Mouse (Mus musculus): Measurements from ENCODE around the gene Prg3. TPM values are rescaled to one million over a fixed set of nuclear protein-coding genes. Genes with fewer than 3 reads are reported as not detected.

Prg3 gene
- total and polyA plus RNA-seq, 3 experiments: not detected

- Histone ChIP-seq H3K79me2 (ENCODE audit: control insufficient read depth, insufficient read depth, low read length, poor library complexity) (peaks cover 11% of the 10 kb centered on the region), H3K9ac (ENCODE audit: control insufficient read depth, low read depth, low read length, poor library complexity, severe bottlenecking) (no peak overlapping the region), H3K36me3 (ENCODE audit: control insufficient read depth in 1 of 2, insufficient read depth in 2 of 2, low read length in 2 of 2) (peaks cover 0 to 14% of the 10 kb centered on the region in 2 experiments; a peak in 2 of 4 replicates), H3K27me3 (ENCODE audit: control insufficient read depth in 1 of 2, insufficient read depth in 2 of 2, low read length in 2 of 2) (peaks cover 0 to 1% of the 10 kb centered on the region in 2 experiments; a peak in 1 of 4 replicates), H3K4me3 (ENCODE audit: control insufficient read depth in 1 of 2, insufficient read depth in 1 of 2, low read depth in 2 of 2, low read length in 2 of 2) (no peak overlapping the region), H3K9me3 (replicated peaks; ENCODE audit: insufficient read depth, low read length) (no peaks in the 10 kb centered on the region), H3K27ac (ENCODE audit: control insufficient read depth, low read depth, low read length) (no peak overlapping the region), H3K4me1 (ENCODE audit: control insufficient read depth in 1 of 2, insufficient read depth in 2 of 2, low read length in 2 of 2) (peaks cover 0 to 12% of the 10 kb centered on the region in 2 experiments; a peak in 3 of 4 replicates)
- DNase-seq (ENCODE audit: low read depth, low spot score): no peak
- TF ChIP-seq BHLHE40 (IDR thresholded peaks at IDR 0.05; ENCODE audit: borderline replicate concordance, low read depth, low read length) (no peak), ZMIZ1 (IDR thresholded peaks at IDR 0.05; ENCODE audit: low read depth, low read length) (no peak), NELFE (IDR thresholded peaks at IDR 0.05; ENCODE audit: low read depth, low read length) (no peak), KAT2A (conservative IDR thresholded peaks at IDR 0.05; ENCODE audit: low read depth, low read length) (no peak), RCOR1 (IDR thresholded peaks at IDR 0.05; ENCODE audit: low read depth, low read length) (no peak), RAD21 (IDR thresholded peaks at IDR 0.05; ENCODE audit: low read depth, low read length) (no peak), SIN3A (IDR thresholded peaks at IDR 0.05; ENCODE audit: low read length) (no peak), TBP (IDR thresholded peaks at IDR 0.05; ENCODE audit: low read depth, low read length) (no peak), USF1 (IDR thresholded peaks at IDR 0.05; ENCODE audit: low read depth, low read length) (no peak), UBTF (IDR thresholded peaks at IDR 0.05; ENCODE audit: borderline replicate concordance, insufficient read depth, low read depth, low read length) (no peak), ZNF384 (IDR thresholded peaks at IDR 0.05; ENCODE audit: low read depth, low read length) (no peak), NRF1 (IDR thresholded peaks at IDR 0.05; ENCODE audit: insufficient read depth, low read depth, low read length, poor library complexity, severe bottlenecking) (no peak), POLR2AphosphoS5 (IDR thresholded peaks at IDR 0.05; ENCODE audit: borderline replicate concordance, low read depth, low read length) (no peak), SMC3 (IDR thresholded peaks at IDR 0.05; ENCODE audit: low read depth, low read length) (no peak), ETS1 (IDR thresholded peaks at IDR 0.05; ENCODE audit: low read depth, low read length) (no peak), USF2 (IDR thresholded peaks at IDR 0.05; ENCODE audit: borderline replicate concordance in 1 of 2, insufficient read depth in 1 of 2, low read depth in 1 of 2, low read length in 2 of 2) (no peak), MYB (IDR thresholded peaks at IDR 0.05; ENCODE audit: low read depth, low read length) (no peak)
These were observed 45.1 kb downstream of the Prg3 start for GRCm38 (mm10) chr2:85033121-85033520.

GRCm38 (mm10) chr2:85034169-85034568, 46.2 kb downstream of the Prg3 start:
- DNase-seq (ENCODE audit: low read depth, low spot score): no peak
- peaks cover 16% of the 10 kb centered on the region for H3K79me2 ChIP-seq (ENCODE audit: control insufficient read depth, insufficient read depth, low read length, poor library complexity)
- H3K27me3 ChIP-seq (ENCODE audit: control insufficient read depth in 1 of 2, insufficient read depth in 2 of 2, low read length in 2 of 2): peaks cover 0 to 1% of the 10 kb centered on the region in 2 experiments; a peak in 1 of 4 replicates
- no peak overlapping the region for H3K9ac ChIP-seq (ENCODE audit: control insufficient read depth, low read depth, low read length, poor library complexity, severe bottlenecking)
- H3K4me1 ChIP-seq (ENCODE audit: control insufficient read depth in 1 of 2, insufficient read depth in 2 of 2, low read length in 2 of 2): peaks cover 0 to 18% of the 10 kb centered on the region in 2 experiments; a peak in 3 of 4 replicates
- peaks cover 3 to 21% of the 10 kb centered on the region in 2 experiments for H3K36me3 ChIP-seq (ENCODE audit: control insufficient read depth in 1 of 2, insufficient read depth in 2 of 2, low read length in 2 of 2)
- no peak overlapping the region for H3K27ac ChIP-seq (ENCODE audit: control insufficient read depth, low read depth, low read length)
- no peak for TF ChIP-seq ZNF384 (IDR thresholded peaks at IDR 0.05; ENCODE audit: low read depth, low read length)
- TF ChIP-seq EP300 (IDR thresholded peaks at IDR 0.05; ENCODE audit: low read depth in 1 of 2, low read length in 2 of 2): no peak
- TF ChIP-seq MAFK (IDR thresholded peaks at IDR 0.05; ENCODE audit: borderline replicate concordance, low read depth, low read length): no peak
- TF ChIP-seq ELF1 (IDR thresholded peaks at IDR 0.05; ENCODE audit: low read depth, low read length): no peak
- no peak for TF ChIP-seq MAX (IDR thresholded peaks at IDR 0.05; ENCODE audit: low read length)
- no peak for TF ChIP-seq MXI1 (IDR thresholded peaks at IDR 0.05; ENCODE audit: low read depth, low read length)
- no peak for TF ChIP-seq CHD2 (IDR thresholded peaks at IDR 0.05; ENCODE audit: low read length)
- no peak for TF ChIP-seq TAL1 (IDR thresholded peaks at IDR 0.05; ENCODE audit: low read length)
- H3K4me3 ChIP-seq (ENCODE audit: control insufficient read depth in 1 of 2, insufficient read depth in 1 of 2, low read depth in 2 of 2, low read length in 2 of 2): no peak overlapping the region
- H3K9me3 ChIP-seq (replicated peaks; ENCODE audit: insufficient read depth, low read length): no peaks in the 10 kb centered on the region
